Mouse (Mus musculus) forebrain, postnatal 0 days (tissue): ENCODE results near the gene Dpagt1. TPM values are rescaled to one million over a fixed set of nuclear protein-coding genes. Genes with fewer than 3 reads are reported as not detected.
"Not testable (repeated sequence)": the region's sequence is repeated elsewhere in the genome, so short reads cannot be mapped to it uniquely, and the experiment has no call there.

Experiments used
- ATAC-seq: fragments of 200-750 bp; cut with Nextera tagmentation; 2 replicates; pipeline ENCODE4 v1.8.0; 2017; ENCODE audit warnings: mild to moderate bottlenecking, moderate library complexity
- DNase-seq: peaks from one replicate; pipeline ENCODE4 v3.0.0-alpha.2; 2015
- H3K27ac ChIP-seq: fragments of 300-500 bp; sonication (generic); 2 replicates; pipeline ENCODE4 v1.5.1; 2014; ENCODE audit warnings: low read depth, mild to moderate bottlenecking, antibody characterized with exemption, low read length, moderate library complexity, mixed read lengths
- H3K27me3 ChIP-seq: fragments of 300-500 bp; sonication (generic); 2 replicates; pipeline ENCODE4 v1.6.1; 2014; ENCODE audit warnings: mild to moderate bottlenecking, low read length, mixed read lengths; ENCODE audit not compliant: insufficient read depth
- H3K36me3 ChIP-seq: fragments of 300-500 bp; sonication (generic); 2 replicates; pipeline ENCODE4 v1.6.1; 2014; ENCODE audit warnings: mild to moderate bottlenecking, moderate library complexity; ENCODE audit not compliant: insufficient read depth
- H3K4me1 ChIP-seq: fragments of 300-500 bp; sonication (generic); 2 replicates; pipeline ENCODE4 v1.6.1; 2014; ENCODE audit warnings: antibody characterized with exemption; ENCODE audit not compliant: insufficient read depth
- H3K4me2 ChIP-seq: fragments of 300-500 bp; sonication (generic); 2 replicates; pipeline ENCODE4 v1.6.1; 2014; ENCODE audit warnings: low read depth, mild to moderate bottlenecking, moderate library complexity
- H3K4me3 ChIP-seq: fragments of 300-500 bp; sonication (generic); 2 replicates; pipeline ENCODE4 v1.5.1; 2014; ENCODE audit warnings: low read depth, low read length, mixed read lengths
- H3K9ac ChIP-seq: fragments of 300-500 bp; sonication (generic); 2 replicates; pipeline ENCODE4 v1.6.1; 2014; ENCODE audit warnings: mild to moderate bottlenecking
- H3K9me3 ChIP-seq: fragments of 300-500 bp; sonication (generic); 2 replicates; pipeline ENCODE4 v1.6.1; 2016; ENCODE audit warnings: low read length
- CTCF ChIP-seq: sonication (generic); IDR thresholded peaks from 2 replicates; pipeline ENCODE4 v1.5.1; 2016; ENCODE audit warnings: antibody characterized with exemption, control low read depth, low read depth
- WGBS: fragments of 180-500 bp; shearing (Covaris S2); extraction: QIAGEN DNeasy Blood & Tissue Kit; methylation state at CpG from one replicate; pipeline ENCODE4 v1.1.7; 2014; 5-methylcytosine and 5-hydroxymethylcytosine counted together
- polyA plus RNA-seq: library from polyadenylated mRNA; unstranded; fragments of >200 nt; fragmentation: Nextera tagmentation; extraction: Ambion mirVana; gene quantifications from 2 replicates; pipeline ENCODE4 v1.2.1, GENCODE M21; 2015
- total RNA-seq: library from RNA; depleted of rRNA; stranded (reverse); fragments of >200 nt; gene quantifications from 2 replicates; pipeline ENCODE4 v1.2.3, GENCODE M21; 2014

The Dpagt1 gene
- total and polyA plus RNA-seq, 2 experiments from 2014 or later, result 18.3 to 30.6 TPM

DNA sequence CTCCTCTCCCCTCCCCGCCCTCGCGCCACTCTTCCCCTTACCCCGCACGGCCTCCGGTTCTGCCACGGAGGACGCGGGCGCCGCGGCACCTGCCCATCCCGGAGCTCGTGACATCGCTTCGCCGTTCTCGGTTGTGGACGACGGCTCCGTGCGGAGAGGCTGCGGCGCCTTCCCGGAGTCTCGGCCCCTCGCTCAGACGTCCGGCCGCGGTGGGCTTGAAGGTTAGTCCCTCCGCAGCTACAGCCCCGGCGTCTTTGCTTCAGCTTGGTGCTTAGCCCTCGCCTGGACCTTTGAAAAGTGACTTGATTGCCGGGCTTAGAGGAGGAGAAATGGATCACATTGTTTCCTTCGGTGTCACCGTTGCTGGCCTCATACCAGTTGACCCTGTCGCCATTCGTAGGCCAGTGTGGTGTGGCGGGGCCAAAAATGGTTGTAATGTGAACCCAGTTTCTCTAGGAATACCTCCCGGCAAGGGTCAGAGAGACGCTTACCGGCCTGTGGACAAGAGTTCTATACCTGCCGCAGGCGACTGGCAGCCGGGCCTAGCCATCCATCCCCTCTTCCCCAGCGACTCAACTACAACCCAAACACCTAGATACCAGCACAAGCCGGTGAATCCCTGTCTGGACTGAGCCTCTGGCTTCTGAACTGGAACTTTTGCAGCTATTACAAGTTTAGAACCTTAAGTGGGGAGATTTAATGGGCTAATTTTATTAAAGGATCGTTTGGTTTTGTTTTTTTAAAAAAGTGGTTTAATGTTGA, 9.7 kb downstream of the Dpagt1 start:
- 3% methylated on average over 48 of the region's 50 CpGs for WGBS
- H3K4me1 ChIP-seq, result peaks cover 6% of the 10 kb centered on the region; the same call in 1 of the 2 replicates
- TF ChIP-seq CTCF, result no peak
- no peaks in the 10 kb centered on the region for H3K9me3 ChIP-seq
- ATAC-seq, result no peak; the same call in 1 of the 2 replicates
- peak overlapping the region; percentile 66 for H3K4me2 ChIP-seq
- DNase-seq, result peak; percentile 21
- peak overlapping the region; percentile 85 for H3K27ac ChIP-seq
- peaks cover 23% of the 10 kb centered on the region for H3K36me3 ChIP-seq
- no peaks in the 10 kb centered on the region for H3K27me3 ChIP-seq
- peak overlapping the region; percentile 73 for H3K4me3 ChIP-seq
- H3K9ac ChIP-seq, result peak overlapping the region; percentile 78

DNA sequence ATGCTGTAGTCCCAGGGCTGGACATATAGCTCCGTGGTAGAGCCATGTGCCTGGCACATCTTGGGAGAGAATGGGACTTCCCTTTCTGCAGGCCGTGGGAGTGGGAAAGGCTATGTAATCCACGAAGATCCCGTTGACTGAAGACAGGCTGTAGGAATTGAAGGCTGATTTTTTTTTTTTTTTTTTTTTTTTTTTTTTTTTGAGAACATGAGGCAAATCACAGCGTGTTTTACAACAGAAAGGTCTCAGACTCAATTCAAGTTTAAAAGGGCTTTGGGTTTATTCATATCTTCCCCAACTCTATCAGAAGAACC, 10.2 kb downstream of the Dpagt1 start:
- Histone ChIP-seq H3K9ac (peak overlapping the region; percentile 78), H3K27ac (no peak overlapping the region), H3K4me1 (peaks cover 6% of the 10 kb centered on the region; the same call in 1 of the 2 replicates), H3K4me3 (peak overlapping the region; percentile 73), H3K36me3 (peaks cover 19% of the 10 kb centered on the region), H3K4me2 (peak overlapping the region; percentile 66), H3K27me3 (no peaks in the 10 kb centered on the region), H3K9me3 (no peaks in the 10 kb centered on the region)
- ATAC-seq (no peak), DNase-seq (no peak)
- WGBS, result under 1% methylated on average over 5 of the region's 5 CpGs
- no peak for TF ChIP-seq CTCF

DNA sequence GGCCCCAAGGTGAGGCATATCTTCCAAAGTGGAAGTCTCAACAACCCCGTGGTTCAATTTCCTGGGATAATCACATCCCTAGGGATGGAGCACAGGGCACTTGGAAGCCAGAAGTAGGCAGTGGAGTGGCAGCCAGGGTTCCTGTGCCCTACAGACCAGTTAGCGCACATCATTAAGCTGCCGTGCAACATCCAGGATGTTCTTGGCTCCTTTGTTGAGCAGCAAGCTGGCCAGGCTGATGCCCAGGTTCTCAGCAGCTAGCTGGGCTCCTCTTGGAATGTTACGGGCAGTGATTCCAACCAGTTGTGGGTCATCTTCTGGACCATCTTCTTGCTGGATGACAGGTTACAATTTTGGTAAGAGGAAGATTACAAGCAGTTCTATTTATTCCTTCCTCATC, 10.7 kb downstream of the Dpagt1 start:
- Histone ChIP-seq H3K36me3 (peaks cover 19% of the 10 kb centered on the region), H3K4me2 (peak overlapping the region; percentile 66), H3K4me3 (0 out of 2 replicates have a peak overlapping the region, but pooled peaks have one; percentile 3), H3K9ac (peak overlapping the region; percentile 18; the same call in 1 of the 2 replicates)
- not testable (repeated sequence) for H3K27me3 ChIP-seq, H3K4me1 ChIP-seq, H3K27ac ChIP-seq, H3K9me3 ChIP-seq, DNase-seq, ATAC-seq
- 24% methylated on average over 4 of the region's 4 CpGs for WGBS

DNA sequence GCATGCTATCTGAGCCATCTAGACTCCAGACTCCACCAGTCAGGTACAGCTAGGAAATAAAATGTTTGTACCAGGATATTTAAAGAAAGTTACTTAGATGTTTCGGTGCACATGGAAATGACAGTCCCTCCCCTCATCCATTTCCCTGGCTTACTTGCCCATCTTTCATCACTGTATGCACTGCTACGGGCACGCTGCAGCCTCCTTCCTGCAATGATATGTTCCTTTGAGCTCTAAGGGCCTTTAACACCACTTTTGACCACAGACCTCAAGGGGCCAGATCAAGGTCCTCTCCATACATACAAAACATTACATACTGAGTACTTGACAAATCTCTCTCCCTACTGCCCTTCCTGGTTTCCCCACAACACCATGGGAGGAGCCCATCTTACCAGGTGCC, 11.1 kb downstream of the Dpagt1 start:
- no peak for DNase-seq
- no peak overlapping the region for H3K27ac ChIP-seq
- no peak for ATAC-seq
- H3K36me3 ChIP-seq, result peaks cover 19% of the 10 kb centered on the region
- H3K4me2 ChIP-seq, result peak overlapping the region; percentile 66; the same call in 1 of the 2 replicates
- no peaks in the 10 kb centered on the region for H3K9me3 ChIP-seq
- TF ChIP-seq CTCF, result no peak
- H3K9ac ChIP-seq, result peak overlapping the region; percentile 18; the same call in 1 of the 2 replicates
- peaks cover 6% of the 10 kb centered on the region; the same call in 1 of the 2 replicates for H3K4me1 ChIP-seq
- no peak overlapping the region for H3K4me3 ChIP-seq
- H3K27me3 ChIP-seq, result no peaks in the 10 kb centered on the region
- WGBS, result 77% methylated on average over 3 of the region's 3 CpGs

DNA sequence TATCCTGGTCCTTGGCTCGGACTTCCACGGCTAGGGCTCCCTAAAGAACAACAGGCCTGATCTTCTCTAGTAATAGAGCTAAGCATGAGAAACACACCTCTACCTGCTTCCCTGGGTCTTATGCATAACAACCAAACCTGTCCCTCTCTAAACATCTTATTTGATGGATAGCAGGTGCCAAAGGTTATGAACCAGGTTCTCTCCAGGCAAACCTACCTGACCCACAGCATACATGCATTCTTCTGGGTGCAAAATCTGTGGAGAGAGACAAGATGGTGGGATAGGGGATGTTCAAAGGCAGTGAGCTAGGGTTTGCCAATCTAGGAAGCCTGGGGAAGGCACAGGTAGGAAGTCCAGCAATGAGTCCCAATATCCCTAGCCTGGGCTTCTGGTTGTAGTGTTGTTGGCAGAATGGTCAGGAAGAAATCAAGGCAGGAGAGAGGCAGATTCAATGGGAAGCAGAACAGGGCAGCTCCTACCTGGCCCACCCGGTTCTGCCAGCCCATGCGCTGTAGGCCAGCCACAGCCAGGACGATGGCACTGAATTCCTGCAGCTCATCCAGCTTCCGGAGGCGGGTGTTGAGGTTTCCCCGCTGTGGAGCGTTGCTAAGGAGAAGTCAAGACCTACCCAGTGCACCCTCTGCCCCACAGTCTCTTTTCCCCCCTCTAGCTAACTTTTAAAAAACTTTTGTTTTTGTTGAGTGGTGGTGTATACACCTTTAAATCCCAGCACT, 11.8 kb downstream of the Dpagt1 start:
- Histone ChIP-seq H3K27me3 (no peaks in the 10 kb centered on the region), H3K27ac (no peak overlapping the region), H3K36me3 (peaks cover 15% of the 10 kb centered on the region), H3K4me1 (peaks cover 6% of the 10 kb centered on the region; the same call in 1 of the 2 replicates), H3K9ac (no peak overlapping the region), H3K4me2 (peak overlapping the region; percentile 66; the same call in 1 of the 2 replicates), H3K4me3 (no peak overlapping the region), H3K9me3 (no peaks in the 10 kb centered on the region)
- ATAC-seq, result no peak
- no peak for TF ChIP-seq CTCF
- DNase-seq, result no peak
- WGBS, result 58% methylated on average over 9 of the region's 9 CpGs

DNA sequence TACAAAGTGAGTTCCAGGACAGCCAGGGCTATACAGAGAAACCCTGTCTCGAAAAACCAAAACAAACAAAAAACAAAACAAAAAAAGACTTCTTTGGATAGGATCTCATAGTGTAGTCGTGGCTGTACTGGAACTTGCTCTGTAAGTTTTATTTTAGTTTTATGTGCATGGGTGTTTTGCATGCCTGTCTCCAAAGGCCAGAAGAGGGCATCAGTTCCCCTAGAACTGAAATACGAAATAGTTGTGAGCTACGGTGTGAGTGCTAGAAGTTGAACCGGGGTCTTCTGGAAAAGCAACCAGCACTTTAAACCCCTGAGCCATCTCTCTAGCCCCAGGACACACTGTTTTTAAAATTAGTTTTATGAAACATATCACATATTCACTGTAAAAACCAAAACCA, 12.8 kb downstream of the Dpagt1 start:
- Histone ChIP-seq H3K27me3 (no peaks in the 10 kb centered on the region), H3K36me3 (peaks cover 5% of the 10 kb centered on the region), H3K4me2 (no peak overlapping the region), H3K4me3 (no peak overlapping the region), H3K4me1 (peaks cover 9% of the 10 kb centered on the region), H3K9ac (no peak overlapping the region), H3K9me3 (no peaks in the 10 kb centered on the region), H3K27ac (no peak overlapping the region)
- 72% methylated on average over 5 of the region's 5 CpGs for WGBS
- no peak for ATAC-seq
- TF ChIP-seq CTCF, result peak; percentile 27
- DNase-seq, result no peak

DNA sequence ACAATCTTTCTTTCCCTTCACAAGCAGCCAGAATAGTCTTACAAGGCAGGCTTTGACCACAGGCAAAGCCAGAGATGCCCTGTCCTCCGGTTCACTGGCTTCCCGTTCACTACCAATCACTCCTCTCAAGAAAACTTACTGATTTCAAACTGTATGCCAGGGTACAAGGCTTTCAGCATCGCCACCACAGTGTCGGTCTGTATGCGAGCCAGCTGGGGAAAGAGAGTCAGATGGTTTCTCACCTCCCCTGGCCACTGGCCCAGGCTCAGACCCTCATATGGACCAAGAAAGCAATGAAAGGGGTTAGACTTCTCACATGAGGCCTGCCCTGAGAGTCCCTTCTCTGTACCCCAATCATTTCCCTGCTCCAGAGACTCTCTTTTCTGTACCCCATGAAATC, 15.7 kb downstream of the Dpagt1 start:
- DNase-seq, result no peak
- no peaks in the 10 kb centered on the region for H3K9me3 ChIP-seq
- no peak overlapping the region for H3K4me2 ChIP-seq
- H3K4me3 ChIP-seq, result no peak overlapping the region
- H3K9ac ChIP-seq, result no peak overlapping the region
- H3K4me1 ChIP-seq, result peaks cover 9% of the 10 kb centered on the region
- 0 out of 2 replicates have a peak, but pooled peaks cover 3% of the 10 kb centered on the region for H3K36me3 ChIP-seq
- ATAC-seq, result no peak
- H3K27me3 ChIP-seq, result no peaks in the 10 kb centered on the region
- H3K27ac ChIP-seq, result no peak overlapping the region
- WGBS, result 91% methylated on average over 5 of the region's 5 CpGs
- no peak for TF ChIP-seq CTCF
